Mouse (Mus musculus): ENCODE measurements at regions not wholly inside any gene's neighbourhood (a gene's known extent, or its start where the extent isn't known, plus 50 kb on each side); places are given as distances from the start of the nearest gene placed in this dataset.

- no peak for TF ChIP-seq CTCF (IDR thresholded peaks at IDR 0.05; ENCODE audit: control insufficient read depth, insufficient read depth, insufficient replicate concordance, low read depth, low read length)
- TF ChIP-seq POLR2A (IDR thresholded peaks at IDR 0.05; ENCODE audit: control insufficient read depth, low read depth, low read length) = no peak
Observed at GRCm38 (mm10) chr8:113140021-113140420, 495.4 kb upstream of the Mon1b start.

All from testis, adult 2 months (tissue).